Mouse (Mus musculus) yolk sac, embryonic 10.5 days (tissue): ENCODE measurements around the gene Naa25.

Experiments
- DNase-seq: peaks from one replicate; pipeline ENCODE4 v3.0.0-alpha.2; 2017; ENCODE audit warnings: low spot score

Gene Naa25

DNA sequence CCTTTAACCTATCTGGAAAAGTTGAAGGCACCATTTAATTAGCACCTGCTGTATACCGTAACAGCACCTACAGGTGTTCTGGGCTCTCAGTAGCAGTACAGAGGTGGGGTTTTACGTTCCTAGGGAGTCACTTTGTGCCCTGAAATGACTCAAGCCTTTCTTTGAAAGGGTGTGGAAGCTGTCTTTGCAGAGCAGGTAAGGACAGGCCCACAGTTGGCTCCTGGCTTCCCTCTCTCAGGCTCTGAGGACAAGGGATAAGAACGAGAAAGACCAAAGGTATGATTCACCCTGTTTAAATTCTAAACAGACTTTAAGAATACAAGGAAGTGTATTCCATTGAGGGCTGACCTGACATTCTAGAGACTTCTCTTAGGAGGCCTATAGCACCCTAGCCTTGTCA is 4.3 kb upstream of the Naa25 start:
- DNase-seq, result no peak

DNA sequence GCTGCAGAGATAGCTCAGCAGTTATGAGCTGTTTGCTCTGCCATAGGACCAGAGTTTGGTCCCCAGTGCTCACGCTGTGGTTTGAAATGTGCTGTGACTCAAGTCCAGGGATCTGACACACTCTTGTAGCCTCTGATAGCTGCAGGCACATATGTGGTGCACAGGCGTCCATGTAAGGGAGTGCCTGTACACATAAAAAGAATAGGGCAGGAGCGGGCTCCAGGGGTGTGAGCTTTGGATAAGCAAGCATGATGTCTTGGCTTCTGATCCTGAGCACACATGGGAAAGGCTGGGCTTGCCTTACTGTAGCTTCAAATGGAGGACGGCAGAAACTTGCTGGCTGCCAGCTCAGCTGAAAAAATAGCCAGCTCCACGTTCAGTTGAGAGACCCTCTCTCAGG is 2.1 kb upstream of the Naa25 start:
- no peak for DNase-seq

DNA sequence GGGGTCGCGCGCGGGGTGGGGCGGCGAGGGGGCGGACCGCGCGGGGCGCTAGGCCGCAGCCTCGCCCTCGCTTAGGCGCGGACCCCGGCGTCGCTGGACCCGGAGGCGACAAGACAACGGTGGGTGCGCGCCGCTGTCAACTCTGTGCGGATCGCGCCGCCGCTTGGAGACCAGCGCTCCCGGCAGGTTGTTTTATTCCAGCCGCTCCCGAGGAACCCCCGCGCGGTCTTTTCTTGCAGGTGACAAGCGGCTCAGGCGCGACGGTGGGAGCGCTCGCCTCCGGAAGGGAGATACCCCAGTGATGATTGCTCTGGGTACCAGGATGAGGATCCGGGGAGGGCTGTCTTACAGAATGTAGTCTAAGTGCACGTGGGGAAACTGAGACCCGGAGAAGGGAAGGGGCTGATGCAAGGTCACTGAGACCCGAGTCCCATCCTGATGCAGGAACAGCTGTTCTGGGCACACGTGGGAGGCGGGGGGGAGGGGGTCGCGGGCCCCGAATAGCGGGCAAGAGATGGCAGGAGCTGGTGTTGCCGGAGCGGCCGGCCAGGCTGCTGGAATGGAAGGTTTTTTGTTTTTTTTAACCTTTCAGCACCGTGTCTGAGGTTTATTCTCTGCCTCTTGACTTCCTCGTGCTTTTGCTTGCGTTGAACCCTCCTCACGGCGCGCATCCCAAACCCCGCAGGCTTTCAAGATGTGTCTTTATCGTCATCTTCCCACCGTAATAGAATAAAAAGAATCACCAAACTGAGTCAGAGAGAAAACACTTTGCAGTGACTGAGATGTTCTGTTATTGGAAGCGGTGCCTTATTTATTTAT is 619 bp downstream of the Naa25 start:
- peak; percentile 53 for DNase-seq

DNA sequence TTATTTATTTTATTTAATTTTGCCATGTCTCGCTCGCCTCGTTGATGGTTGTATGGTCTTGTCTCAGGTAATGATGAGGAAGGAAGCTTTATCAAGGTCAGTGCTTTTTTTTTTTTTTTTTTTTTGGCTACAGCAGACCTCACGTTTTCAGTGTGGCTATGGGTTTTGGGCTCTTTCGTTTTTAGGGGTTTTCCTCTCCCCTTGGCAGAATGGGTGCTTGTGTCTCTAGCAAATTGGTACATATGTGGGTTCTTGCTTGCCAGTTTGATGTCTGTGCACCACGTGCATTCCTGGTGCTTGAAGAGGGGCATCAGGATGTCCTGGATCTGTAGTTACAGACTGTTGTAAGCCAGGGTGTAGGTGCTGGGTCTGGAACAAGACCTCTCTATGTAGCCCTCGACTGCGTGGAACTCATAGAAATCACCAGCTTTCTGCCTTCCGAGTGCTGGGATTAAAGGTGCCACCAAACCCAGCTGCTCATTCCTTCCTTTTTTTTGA is 1.3 kb downstream of the Naa25 start:
- DNase-seq, result no peak

DNA sequence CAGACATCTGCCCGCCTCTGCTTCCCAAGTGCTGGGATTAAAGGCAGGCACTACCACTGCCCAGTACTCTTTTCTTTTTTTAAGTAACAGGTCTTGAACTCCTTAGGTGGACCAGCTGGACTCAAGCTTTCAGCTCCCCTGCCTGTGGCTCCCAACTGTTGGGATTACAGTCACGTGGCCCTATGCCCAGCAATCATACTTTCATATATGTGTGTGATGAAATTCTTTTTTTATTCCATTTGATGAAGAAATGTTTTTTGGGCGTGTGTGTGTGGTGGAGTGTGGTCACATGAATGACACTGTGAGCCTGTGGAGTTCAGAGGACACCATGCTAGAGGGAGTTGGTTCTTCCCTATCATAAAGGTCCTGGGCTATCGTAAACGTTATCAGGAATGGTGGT is 1.8 kb downstream of the Naa25 start:
- no peak for DNase-seq

DNA sequence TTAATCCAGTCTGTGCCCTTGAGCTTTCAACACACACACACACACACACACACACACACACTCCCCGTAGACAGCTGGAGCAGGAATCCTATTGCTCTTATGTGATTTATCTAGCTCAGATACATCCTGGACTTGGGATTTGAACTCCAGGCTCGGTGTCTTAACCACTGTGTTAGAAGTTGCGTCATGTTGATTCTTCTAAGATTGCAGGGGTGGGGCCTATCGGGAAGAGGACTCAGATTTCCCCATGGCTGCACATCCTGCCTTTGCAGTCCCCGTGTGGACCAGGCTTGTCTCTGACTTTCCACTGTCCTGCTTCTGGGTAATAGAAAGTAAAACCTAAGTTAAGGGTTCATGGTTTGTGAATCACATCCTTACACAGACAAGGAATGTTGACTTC is 2.3 kb downstream of the Naa25 start:
- DNase-seq, result no peak

DNA sequence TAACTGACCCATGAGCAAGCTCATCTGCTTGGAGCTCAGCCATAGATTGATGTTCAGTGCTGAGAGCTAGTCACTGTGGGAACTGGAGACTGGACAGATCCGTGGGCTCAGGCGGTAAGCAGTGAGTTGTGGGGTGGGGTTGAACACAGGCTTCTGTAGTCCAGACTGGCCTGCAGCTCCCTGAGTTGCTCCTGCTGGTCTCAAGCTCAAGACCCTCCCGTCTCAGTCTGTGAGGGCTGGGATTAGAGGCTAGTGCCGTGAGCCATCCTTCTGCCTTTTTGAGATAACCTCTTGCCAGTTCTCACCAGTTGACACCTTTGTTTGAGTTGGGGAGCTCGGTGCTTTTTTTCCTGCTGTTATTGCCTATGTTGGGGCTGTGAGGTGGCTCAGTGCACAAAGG is 3.1 kb downstream of the Naa25 start:
- DNase-seq, result no peak

DNA sequence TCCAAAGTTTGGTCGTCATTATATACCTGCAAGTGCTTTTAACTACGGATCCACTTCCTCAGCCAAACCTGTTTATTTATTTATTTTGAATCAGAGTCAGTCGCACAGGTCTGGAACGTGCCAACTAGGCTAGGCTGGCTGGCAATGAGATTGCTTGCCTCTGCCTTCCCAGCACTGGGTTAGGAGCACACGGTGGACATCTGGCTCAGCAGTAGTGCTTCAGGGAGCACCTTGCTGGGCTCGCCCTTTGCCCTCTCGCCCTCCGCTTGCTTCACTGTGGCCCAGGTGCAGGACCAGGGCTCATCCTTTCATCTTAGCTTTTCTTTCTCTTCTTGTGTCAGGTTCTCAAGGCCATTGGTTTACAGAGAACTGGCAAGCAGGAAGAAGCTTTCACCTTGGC is 10.1 kb downstream of the Naa25 start:
- DNase-seq, result peak; percentile 52

DNA sequence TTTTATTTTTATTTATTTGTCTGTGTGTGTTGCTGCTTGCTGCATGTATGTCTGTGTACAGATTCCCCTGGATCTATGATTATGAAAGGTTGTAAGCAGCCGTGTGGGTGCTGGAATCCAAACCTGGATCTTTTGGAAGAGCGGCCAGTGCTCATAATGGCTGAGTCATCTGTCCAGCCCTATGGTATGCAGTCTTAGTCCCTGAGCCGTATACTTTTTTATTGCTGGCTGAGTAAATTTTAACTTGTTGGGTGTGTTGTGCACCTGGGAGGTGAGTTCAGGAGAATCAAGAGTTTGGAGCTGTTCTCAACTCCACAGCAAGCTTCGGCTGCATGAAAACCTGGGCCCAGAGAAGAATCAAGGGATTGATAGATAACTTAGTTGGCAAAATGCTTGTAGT is 13.2 kb downstream of the Naa25 start:
- DNase-seq, result peak; percentile 41

DNA sequence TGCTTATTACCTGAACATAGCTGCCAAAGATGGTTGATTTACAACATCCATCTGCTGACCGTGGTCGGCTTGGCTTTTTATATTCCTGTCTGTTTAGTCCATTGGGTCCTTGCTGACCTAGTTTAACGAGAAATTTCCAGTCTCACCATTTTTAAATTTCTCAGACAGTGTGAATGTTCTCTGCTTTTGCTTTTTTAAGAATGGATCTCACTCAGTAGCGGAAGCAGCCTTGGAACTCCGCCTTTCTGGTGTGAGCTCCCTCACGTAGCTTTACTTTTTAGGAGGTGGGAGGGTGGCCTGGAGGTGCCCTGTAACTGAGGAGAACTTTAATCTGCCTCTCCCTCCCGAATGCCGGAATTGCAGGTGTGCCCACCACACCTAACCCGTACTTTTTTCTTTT is 23.0 kb downstream of the Naa25 start:
- no peak for DNase-seq

DNA sequence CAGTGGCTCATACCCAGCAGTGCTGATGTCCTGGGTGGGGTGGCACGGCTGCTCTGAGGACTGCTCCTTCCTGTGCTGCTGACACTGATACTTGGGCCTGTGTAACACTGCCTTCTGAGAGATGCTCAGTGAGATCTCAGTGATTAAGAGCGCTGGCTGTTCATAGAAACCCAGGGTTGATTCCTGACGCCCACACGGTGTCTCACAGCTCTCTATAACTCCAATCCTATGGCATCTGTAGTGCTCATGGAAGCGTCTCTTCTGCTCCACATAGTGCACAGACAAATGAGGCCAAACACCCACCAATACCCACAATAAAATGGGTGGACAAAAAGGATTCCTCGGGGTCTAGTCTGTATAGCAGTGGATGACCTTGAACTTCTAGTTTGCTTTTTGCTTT is 25.1 kb downstream of the Naa25 start:
- no peak for DNase-seq

DNA sequence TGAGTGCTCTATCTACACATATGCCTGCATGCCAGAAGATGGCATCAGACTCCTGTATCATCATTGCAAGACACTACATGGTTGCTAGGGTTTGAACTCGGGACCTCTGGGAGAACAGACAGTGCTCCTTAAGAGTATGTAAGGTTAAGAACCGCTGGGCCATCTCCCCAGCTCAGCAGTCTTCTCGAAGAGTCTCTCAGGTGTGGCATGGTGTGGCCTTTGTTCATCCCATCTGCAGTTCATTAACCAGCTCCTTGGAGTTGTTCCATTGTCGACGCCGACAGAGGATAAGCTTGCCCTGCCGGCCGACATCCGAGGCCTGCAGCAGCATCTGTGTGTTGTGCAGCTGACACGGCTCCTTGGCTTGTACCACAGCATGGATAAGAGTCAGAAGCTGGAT is 25.6 kb downstream of the Naa25 start:
- DNase-seq, result peak; percentile 67

DNA sequence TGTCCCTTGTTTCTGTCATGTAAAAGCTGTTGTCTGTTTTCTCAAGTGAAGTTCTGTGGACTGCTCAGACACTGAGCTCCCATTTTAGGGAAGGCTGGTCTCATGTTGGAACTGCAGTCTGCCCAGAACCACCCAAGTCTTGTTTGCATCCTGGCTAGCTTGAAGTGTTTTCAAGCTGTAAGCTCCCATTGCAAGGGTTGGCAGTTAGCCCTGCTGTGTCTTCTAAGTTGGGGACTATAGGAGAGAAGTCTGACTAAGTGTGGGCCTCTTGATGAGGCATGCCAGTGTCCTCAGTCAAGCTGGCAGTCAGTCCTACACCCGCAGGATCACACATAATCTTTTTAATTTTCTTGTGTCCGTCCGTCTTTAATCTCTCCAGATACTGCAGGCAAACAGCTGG is 31.2 kb downstream of the Naa25 start:
- no peak for DNase-seq

DNA sequence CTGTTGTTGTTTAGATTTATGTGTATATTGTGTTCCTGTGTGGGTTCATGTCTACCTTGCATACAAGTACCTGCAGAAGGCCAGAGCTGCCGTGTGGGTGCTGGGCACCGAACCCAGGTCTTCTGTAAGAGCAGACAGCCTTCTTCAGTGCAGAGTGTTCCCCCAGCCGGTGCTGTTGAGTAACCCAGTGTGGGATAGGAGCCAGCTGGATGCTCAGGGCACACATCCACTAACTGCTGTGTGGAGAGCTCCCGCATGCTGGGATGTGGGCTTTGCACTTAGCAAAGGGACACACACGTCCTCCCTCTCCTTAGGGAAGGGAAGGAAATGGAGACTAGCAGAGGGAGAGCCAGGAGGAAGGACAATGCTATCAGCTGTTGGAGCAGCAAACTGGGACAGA is 40.4 kb downstream of the Naa25 start:
- no peak for DNase-seq

DNA sequence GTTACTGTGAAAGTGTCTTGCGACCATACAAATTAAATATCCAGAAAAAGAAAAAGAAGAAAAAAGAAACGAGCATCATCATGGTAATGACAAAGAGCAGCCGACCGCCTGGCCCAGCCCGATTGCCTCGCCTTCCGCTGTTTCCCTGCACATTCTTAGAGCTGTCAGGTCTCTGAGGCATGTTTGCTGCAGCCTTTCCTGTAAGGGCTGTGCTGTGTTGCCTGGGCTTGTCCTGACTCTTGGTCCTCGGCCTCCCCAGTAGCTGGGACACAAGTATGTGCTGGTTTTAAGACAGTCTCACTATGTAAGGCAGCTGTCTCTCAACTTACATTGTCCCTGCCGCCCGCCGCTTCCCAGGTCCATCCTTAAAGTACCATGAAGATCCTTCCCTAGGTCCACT is 41.0 kb downstream of the Naa25 start:
- no peak for DNase-seq

DNA sequence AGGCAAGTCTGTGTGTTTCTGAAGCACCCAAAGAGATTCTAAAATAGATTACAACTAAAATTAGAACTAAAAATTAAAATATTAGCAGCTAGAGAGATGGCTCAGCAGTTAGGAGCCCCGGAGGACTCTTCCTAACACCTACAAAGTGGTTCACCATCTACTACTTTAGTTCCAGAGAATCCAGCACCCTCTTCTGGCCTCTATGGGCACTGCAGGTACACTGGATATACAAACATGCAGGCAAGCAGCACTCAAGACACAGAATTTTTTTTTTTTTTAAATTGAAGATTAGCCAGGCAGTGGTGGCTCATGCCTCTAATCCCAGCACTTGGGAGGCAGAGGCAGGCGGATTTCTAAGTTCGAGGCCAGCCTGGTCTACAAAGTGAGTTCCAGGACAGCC is 45.8 kb downstream of the Naa25 start:
- no peak for DNase-seq

DNA sequence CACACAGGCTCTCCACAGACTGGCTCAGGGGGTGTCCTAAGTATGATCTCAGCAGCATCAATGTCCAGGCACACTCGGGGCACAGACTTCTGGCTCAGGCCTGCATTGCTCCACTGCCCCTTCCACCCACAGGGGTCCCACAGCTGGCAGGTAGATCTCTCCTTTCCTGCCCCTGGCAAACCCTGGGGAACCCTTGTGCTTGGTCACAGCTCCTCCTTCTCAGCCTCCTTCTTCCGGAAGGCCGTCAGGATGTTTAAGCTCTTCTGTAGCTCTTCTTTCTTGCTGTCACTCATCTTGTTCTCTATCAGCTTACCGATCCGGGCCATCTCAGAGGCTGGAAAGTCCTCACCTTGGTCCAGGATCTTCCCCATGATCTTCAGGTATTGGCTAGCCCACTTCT is 47.1 kb downstream of the Naa25 start:
- DNase-seq, result no peak

DNA sequence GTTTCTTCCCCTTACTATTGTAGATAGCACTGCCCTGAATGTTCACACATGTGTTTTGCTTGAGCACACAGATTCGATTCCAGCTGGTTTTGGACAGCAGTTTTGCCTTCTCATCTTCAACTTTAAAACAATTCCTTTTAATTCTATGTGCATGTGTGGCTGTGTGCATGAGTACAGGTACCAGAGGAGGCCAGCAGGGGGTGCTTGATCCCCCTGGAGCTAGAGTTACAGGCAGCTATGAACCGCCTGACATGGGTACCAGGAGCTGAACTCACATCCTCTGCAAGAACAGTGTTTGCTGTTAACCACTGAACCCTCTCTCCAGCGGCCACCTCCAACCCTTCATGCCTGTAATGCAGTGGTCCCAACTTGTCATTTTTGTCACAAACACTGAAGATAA is 50.7 kb downstream of the Naa25 start:
- no peak for DNase-seq

DNA sequence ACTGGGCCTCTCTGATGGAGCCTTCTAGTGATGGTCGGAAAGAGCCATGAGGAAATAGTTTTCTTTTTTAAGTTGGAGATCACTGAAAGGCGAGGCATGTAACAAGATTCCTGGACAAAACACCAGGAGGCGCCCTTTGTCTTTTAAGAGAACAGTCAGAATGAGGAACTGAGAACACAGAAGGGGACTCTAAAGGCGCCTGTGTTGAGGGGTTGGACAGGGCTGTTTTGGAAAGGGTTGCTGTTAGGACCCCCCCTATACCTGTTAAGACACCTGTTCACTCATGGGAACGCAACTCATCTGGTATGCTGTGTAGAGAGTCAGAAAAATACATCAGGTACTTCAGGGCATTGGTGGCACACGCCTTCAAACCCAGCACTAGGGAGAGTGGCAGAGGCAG is 52.2 kb downstream of the Naa25 start:
- no peak for DNase-seq

DNA sequence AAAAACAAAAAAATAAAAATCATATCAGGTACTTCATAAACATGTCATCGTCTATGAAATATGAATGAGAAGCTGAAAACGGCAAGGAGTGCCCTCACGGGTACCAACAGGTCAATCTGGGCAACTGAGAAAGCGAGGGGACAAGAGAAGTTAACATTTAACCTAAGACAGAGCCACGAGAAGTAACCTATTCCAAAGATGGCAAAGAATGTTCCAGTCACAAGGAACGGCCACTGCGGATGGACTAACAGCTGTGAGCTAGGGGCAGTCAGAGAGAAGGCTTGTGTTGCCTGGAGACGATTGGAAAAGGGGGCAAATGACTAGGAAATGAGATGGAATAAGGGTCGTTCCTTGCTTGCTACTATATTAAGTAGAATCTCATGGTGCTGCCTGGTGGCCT is 52.7 kb downstream of the Naa25 start:
- no peak for DNase-seq

DNA sequence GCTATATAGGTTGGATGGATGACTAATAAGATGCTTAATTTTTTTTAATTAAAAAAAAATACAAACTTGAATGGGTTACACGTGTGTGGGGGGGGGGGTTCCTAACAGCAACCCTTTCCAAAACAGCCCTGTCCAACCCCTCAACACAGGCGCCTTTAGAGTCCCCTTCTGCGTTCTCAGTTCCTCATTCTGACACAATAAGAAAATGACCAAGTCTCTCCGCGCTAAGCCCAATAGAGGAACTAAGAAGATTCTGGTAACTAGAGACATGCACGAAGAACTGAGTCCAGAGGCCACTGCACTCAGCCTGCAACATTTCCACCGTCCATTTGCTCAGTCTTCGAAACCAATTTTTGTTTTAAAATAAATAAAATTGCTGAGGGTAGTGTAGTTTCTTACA is 53.5 kb downstream of the Naa25 start:
- DNase-seq, result no peak

DNA sequence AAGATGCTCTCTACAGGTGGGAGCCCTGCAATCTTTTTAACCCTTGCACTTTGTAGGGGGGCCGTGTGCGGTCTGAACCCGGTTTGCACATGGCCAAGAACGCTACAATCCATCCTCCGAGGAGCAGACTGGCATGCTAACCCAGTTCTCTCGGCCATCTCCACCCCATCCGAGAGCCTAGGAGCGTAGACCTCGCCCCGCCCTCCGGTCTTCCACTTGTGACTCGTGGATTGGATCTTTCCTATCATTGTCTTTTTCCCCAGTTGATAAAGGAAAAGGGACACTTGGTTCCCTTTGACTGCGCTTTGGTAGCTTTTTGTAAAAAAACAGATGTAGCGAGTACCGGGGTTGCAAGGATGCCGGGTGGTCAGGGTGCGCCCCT is 53.9 kb downstream of the Naa25 start, which contains the start of gene Tmem116:
Tmem116 (plus strand) TSS at position 250 of the 382 bp plus-strand sequence.
- peak; percentile 54 for DNase-seq

DNA sequence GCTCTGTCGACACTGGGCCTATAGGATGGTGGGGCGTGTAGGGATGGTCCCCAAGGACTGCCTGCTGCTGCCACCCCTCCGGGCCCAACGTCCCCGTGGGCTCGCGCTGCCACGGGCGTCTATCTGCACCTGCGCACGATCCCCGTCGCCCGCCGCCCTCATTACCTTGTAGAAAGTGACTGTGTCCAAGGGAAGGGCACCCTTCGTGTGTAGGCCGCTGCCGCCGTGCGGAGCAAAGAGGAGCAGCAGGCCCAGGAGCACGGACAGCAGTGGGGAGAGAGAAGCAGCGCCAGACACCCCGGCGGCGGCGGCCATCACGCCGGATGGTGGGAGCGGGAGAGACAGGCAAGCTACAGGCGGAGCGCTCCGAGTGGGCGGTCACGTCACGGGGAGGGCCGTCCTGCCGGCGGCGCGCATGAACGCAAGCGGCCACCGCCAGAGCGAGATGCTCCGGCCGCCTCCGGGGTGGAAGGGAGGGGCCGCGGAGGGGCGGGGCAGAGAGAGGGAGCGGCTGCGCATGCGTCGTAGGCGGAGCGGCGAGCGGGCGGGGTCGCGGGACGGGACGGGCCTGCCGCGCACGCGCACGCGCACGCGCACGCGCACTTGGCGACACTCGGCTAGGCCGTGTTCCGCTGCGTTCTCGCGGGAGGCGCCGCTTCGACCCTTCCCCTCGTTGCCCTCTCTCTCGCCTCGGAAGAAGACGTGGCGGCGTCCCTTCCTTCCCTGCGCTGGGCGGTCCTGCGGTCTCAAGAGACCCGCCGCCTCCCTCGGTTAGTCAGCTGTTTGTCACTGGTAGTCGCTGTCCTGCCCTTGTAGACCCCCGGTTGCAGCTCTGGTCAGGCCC is 54.5 kb downstream of the Naa25 start, which contains the start of gene Erp29:
Erp29 (minus strand) TSS at position 481 of the 844 bp plus-strand sequence.
- peak; percentile 98 for DNase-seq
